Mouse (Mus musculus) forebrain, embryonic 13.5 days (tissue): ENCODE measurements around the gene Sec1. TPM values are rescaled to one million over a fixed set of nuclear protein-coding genes. Genes with fewer than 3 reads are reported as not detected.

Experiments
- ATAC-seq: fragments of 200-750 bp; cut with Nextera tagmentation; 2 replicates; pipeline ENCODE4 v1.8.0; 2017
- H3K27ac ChIP-seq: fragments of 300-500 bp; sonication (generic); 2 replicates; pipeline ENCODE4 v1.5.1; 2015; ENCODE audit warnings: inconsistent platforms, mild to moderate bottlenecking, moderate library complexity
- H3K27me3 ChIP-seq: fragments of 300-500 bp; sonication (generic); 2 replicates; pipeline ENCODE4 v1.6.1; 2015; ENCODE audit warnings: mild to moderate bottlenecking, inconsistent platforms
- H3K36me3 ChIP-seq: fragments of 300-500 bp; sonication (generic); 2 replicates; pipeline ENCODE4 v1.6.1; 2015; ENCODE audit warnings: mild to moderate bottlenecking, inconsistent platforms; ENCODE audit not compliant: poor library complexity, severe bottlenecking
- H3K4me1 ChIP-seq: fragments of 300-500 bp; sonication (generic); 2 replicates; pipeline ENCODE4 v1.6.1; 2015; ENCODE audit warnings: inconsistent platforms
- H3K4me2 ChIP-seq: fragments of 300-500 bp; sonication (generic); 2 replicates; pipeline ENCODE4 v1.6.1; 2015; ENCODE audit warnings: inconsistent platforms, mild to moderate bottlenecking, moderate library complexity
- H3K4me3 ChIP-seq: fragments of 300-500 bp; sonication (generic); 2 replicates; pipeline ENCODE4 v1.5.1; 2015; ENCODE audit warnings: mild to moderate bottlenecking, inconsistent platforms
- H3K9ac ChIP-seq: fragments of 300-500 bp; sonication (generic); 2 replicates; pipeline ENCODE4 v1.6.1; 2015; ENCODE audit warnings: mild to moderate bottlenecking, inconsistent platforms
- H3K9me3 ChIP-seq: fragments of 300-500 bp; sonication (generic); replicated peaks from 2 replicates; pipeline ENCODE4 v1.6.1; 2016; ENCODE audit warnings: inconsistent platforms
- WGBS: fragments of 180-500 bp; shearing (Covaris S2); methylation state at CpG from one replicate; pipeline ENCODE4 v1.1.7; 2015; 5-methylcytosine and 5-hydroxymethylcytosine counted together
- polyA plus RNA-seq: library from polyadenylated mRNA; unstranded; fragments of >200 nt; fragmentation: Nextera tagmentation; extraction: Ambion mirVana; gene quantifications from 2 replicates; pipeline ENCODE4 v1.2.1, GENCODE M21; 2015

Sec1 gene
- polyA plus RNA-seq, 1 experiment from 2014 or later, result 0.17 TPM

- H3K9ac ChIP-seq, result 0 out of 2 replicates have a peak overlapping the region, but pooled peaks have one; percentile 0
- peaks cover 37% of the 10 kb centered on the region for H3K4me1 ChIP-seq
- 56% methylated on average over 17 of the region's 17 CpGs for WGBS
- no peak overlapping the region for H3K4me3 ChIP-seq
- H3K9me3 ChIP-seq, result no peaks in the 10 kb centered on the region
- H3K27me3 ChIP-seq, result no peaks in the 10 kb centered on the region
- peak overlapping the region; percentile 31 for H3K27ac ChIP-seq
- no peak for ATAC-seq
- peaks cover 4% of the 10 kb centered on the region; the same call in 1 of the 2 replicates for H3K36me3 ChIP-seq
- H3K4me2 ChIP-seq, result peak overlapping the region; percentile 7; the same call in 1 of the 2 replicates
Measured at GRCm38 (mm10) chr7:45641391-45642040, 52.7 kb downstream of the Sec1 start.

- no peak for ATAC-seq
- Histone ChIP-seq H3K36me3 (peaks cover 9% of the 10 kb centered on the region), H3K9ac (no peak overlapping the region), H3K4me2 (no peak overlapping the region), H3K9me3 (0 out of 2 replicates have a peak, but pooled peaks cover 3% of the 10 kb centered on the region), H3K27ac (no peak overlapping the region; the same call in 1 of the 2 replicates), H3K27me3 (no peaks in the 10 kb centered on the region), H3K4me3 (no peak overlapping the region), H3K4me1 (peaks cover 37% of the 10 kb centered on the region)
- 72% methylated on average over 19 of the region's 19 CpGs for WGBS
Measured at GRCm38 (mm10) chr7:45640191-45640957, 53.8 kb downstream of the Sec1 start.

- 20% methylated on average over 19 of the region's 19 CpGs for WGBS
Measured at GRCm38 (mm10) chr7:45639561-45640027, 54.6 kb downstream of the Sec1 start, which contains the start of gene Mamstr. Mamstr (plus strand) TSS chr7:45639977.

DNA sequence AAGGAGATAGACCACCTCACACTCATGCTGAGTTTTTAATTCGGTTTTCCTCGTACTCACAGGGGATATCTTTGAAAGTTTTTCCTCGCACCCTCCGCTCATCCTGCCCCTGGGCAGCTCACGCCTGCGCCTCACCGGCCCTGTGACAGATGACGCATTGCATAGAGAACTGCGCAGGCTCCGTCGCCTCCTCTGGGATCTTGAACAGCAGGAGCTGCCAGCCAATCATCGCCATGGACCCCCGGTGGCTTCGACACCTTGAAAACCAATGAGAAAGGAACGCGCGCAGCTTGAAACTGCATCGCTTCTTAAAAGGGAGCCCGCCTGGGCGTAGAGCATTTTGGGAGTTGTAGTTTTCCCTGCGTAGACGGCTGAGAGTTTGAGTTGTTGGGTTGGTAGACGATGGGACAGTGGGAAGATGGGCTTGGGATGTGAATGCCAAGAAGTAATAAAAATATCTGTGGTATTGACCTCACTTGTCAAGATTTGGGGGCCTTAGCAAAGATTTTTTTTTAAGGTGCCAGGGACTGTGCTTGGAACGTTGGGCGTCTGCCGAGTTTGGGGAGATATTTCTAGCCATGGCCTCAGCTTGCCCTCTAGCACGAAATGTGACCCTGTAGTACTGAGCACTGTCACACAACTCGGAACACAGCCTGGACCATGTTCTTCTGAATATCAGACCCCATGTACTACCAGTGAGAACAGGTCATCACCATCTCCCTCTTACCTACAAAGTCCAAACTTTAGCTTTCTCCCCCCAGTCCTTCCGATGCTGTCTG, 55.4 kb downstream of the Sec1 start:
- H3K27ac ChIP-seq, result no peak overlapping the region
- H3K9ac ChIP-seq, result peak overlapping the region; percentile 48; the same call in 1 of the 2 replicates
- 17% methylated on average over 29 of the region's 29 CpGs for WGBS
- 0 out of 2 replicates have a peak, but pooled peaks cover 3% of the 10 kb centered on the region for H3K9me3 ChIP-seq
- H3K4me1 ChIP-seq, result peaks cover 27% of the 10 kb centered on the region
- H3K4me2 ChIP-seq, result peak overlapping the region; percentile 59
- ATAC-seq, result peak; percentile 93
- H3K4me3 ChIP-seq, result peak overlapping the region; percentile 19
- peaks cover 9% of the 10 kb centered on the region for H3K36me3 ChIP-seq
- no peaks in the 10 kb centered on the region for H3K27me3 ChIP-seq

More at GRCm38 (mm10) chr7:45639561-45640027, 54.6 kb downstream of the Sec1 start, which contains the start of gene Mamstr:
- Histone ChIP-seq H3K27ac (no peak within 1 kb of the TSS; the same call in 1 of the 2 replicates), H3K4me3 (no peak within 1 kb of the TSS), H3K9ac (no peak within 1 kb of the TSS), H3K9me3 (0 out of 2 replicates have a peak, but pooled peaks cover 3% of the 10 kb centered on the region), H3K36me3 (peaks cover 9% of the 10 kb centered on the region), H3K4me2 (peak within 1 kb of the TSS; percentile 59; the same call in 1 of the 2 replicates), H3K27me3 (no peaks in the 10 kb centered on the region), H3K4me1 (peaks cover 33% of the 10 kb centered on the region)
- ATAC-seq, result no peak

DNA sequence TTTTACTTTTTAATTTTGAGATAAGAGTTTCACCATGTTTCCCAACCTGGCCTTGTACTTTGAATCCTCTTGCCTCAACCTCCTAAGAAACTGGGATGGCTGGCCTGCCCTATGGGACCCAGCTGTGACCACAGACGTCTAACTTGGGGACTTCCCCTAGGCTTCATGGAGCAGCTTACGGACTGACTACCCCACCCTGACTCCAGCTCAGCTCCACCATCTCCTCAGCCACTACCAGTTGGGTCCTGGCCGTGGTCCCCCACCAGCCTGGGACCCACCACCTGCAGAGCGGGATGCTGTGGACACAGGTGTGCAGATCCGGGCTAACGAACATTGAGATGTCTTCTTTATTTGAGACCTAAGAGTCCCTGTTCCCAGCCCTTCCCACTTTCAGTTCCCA, 56.5 kb downstream of the Sec1 start:
- Histone ChIP-seq H3K4me2 (peak overlapping the region; percentile 59), H3K9ac (peak overlapping the region; percentile 48; the same call in 1 of the 2 replicates), H3K4me3 (0 out of 2 replicates have a peak overlapping the region, but pooled peaks have one; percentile 19), H3K27ac (no peak overlapping the region), H3K27me3 (peaks cover 3% of the 10 kb centered on the region; the same call in 1 of the 2 replicates), H3K4me1 (peaks cover 23% of the 10 kb centered on the region), H3K36me3 (peaks cover 9% of the 10 kb centered on the region), H3K9me3 (0 out of 2 replicates have a peak, but pooled peaks cover 3% of the 10 kb centered on the region)
- WGBS, result 89% methylated on average over 6 of the region's 6 CpGs
- ATAC-seq, result no peak

DNA sequence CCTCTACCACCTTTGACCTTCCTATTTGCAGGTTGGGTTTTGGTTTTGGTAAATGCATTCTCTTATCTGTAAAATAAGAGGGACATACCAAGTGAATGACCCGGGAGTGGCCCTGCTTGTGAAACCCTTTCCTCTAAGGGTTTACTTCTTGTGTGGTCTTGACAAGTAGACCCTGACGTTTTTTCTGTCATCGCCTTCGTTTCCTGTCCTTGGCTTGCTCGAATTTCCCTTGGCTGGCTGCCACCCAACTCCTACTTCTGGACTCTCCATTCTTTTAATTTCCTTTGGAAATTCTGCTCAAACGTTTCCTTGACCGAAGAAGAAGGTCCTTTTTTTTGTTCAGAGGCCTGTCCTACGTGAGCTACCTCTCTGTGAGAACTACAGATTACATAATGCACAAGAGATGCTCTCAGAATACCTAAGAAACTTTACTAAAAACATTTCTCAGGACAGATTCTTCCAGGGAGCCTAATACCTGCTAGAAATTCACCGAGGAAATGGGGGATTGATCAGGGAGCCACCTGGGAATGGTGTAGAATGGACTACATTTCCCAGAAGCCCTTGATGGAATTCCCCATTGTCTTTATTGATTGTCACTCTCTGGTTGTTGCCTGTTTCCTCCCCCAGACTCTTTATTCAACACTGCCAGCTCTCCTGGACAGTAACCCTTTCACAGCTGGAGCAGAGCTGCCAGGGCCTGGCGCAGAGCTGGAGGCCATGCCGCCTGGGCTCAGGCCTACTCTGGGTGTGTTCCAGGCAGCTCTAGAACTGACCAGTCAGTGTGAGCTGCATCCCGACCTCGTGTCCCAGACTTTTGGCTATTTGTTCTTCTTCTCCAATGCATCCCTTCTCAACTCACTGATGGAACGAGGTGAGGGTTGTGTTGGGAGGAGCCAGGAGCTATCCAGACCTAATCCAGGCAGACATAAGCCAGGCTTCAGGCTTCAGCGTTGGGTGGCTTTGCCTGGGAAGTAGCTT, 58.2 kb downstream of the Sec1 start:
- Histone ChIP-seq H3K36me3 (peaks cover 9% of the 10 kb centered on the region), H3K9ac (no peak overlapping the region), H3K4me3 (no peak overlapping the region), H3K9me3 (0 out of 2 replicates have a peak, but pooled peaks cover 3% of the 10 kb centered on the region), H3K27ac (no peak overlapping the region), H3K4me1 (peaks cover 14% of the 10 kb centered on the region), H3K4me2 (no peak overlapping the region), H3K27me3 (peaks cover 15% of the 10 kb centered on the region)
- no peak for ATAC-seq
- WGBS, result 89% methylated on average over 15 of the region's 15 CpGs

GRCm38 (mm10) chr7:45634946-45635681, 59.1 kb downstream of the Sec1 start:
- ATAC-seq, result no peak
- Histone ChIP-seq H3K4me1 (peaks cover 14% of the 10 kb centered on the region), H3K27me3 (peaks cover 18% of the 10 kb centered on the region), H3K4me3 (no peak overlapping the region), H3K4me2 (no peak overlapping the region), H3K36me3 (peaks cover 9% of the 10 kb centered on the region), H3K9me3 (0 out of 2 replicates have a peak, but pooled peaks cover 3% of the 10 kb centered on the region), H3K27ac (no peak overlapping the region), H3K9ac (no peak overlapping the region)
- 93% methylated on average over 11 of the region's 11 CpGs for WGBS

DNA sequence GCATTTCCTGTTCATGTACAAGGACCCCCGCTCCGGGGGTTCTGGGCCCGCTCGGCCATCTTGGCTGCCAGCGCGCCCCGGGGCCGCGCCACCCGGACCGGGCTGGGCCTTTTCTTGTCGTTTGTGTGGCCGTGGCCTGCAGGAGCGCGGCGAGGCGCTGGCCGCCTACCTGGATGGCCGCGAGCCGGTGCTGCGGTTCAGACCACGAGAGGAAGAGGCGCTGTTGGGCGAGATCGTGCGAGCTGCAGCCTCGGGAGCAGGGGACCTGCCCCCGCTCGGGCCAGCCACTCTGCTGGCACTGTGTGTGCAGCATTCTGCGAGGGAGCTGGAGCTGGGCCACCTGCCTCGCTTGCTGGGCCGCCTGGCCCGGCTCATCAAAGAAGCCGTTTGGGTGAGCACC, 61.7 kb downstream of the Sec1 start:
- 12% methylated on average over 35 of the region's 35 CpGs for WGBS
- Histone ChIP-seq H3K27ac (no peak overlapping the region), H3K9ac (peak overlapping the region; percentile 59), H3K9me3 (0 out of 2 replicates have a peak, but pooled peaks cover 3% of the 10 kb centered on the region), H3K4me1 (peaks cover 14% of the 10 kb centered on the region), H3K27me3 (peaks cover 24% of the 10 kb centered on the region), H3K4me3 (peak overlapping the region; percentile 18; the same call in 1 of the 2 replicates), H3K4me2 (peak overlapping the region; percentile 52), H3K36me3 (peaks cover 9% of the 10 kb centered on the region)
- ATAC-seq, result no peak

DNA sequence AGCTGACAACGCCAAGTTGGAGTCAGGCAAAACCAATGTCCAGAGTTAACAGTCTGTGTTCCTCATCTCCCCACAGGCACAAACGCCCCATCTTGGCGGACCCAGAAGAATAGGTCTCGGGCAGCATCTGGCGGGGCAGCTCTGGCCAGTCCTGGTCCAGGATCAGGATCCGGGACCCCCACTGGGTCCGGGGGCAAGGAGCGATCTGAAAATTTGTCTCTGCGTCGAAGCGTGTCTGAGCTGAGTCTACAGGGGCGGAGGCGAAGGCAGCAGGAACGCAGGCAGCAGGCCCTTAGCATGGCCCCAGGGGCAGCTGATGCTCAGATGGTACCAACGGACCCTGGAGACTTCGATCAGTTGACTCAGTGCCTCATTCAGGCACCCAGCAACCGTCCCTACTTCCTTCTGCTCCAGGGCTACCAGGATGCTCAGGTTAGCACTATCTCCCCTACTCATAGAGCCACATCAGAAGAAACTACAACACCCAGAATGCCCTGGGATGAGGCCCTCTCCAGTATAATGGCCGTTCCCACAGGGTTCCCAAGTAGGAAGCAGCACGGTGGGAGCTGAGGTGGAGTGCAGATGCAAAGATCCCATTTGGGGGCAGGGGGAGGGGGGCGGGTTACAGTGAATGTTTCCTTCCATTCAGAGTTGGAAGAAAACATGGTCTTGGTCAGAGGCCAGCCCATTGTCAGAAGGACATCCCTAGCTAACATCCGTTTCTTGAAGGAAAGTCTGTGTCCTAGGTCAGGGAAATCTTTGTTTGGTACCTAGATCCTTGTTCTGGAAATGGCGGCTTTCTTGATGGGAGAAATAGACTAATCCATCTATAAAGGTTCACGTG, 63.9 kb downstream of the Sec1 start:
- H3K4me3 ChIP-seq, result no peak overlapping the region
- peaks cover 29% of the 10 kb centered on the region for H3K27me3 ChIP-seq
- H3K9me3 ChIP-seq, result no peaks in the 10 kb centered on the region
- ATAC-seq, result no peak
- H3K36me3 ChIP-seq, result no peaks in the 10 kb centered on the region
- H3K9ac ChIP-seq, result no peak overlapping the region
- no peak overlapping the region for H3K27ac ChIP-seq
- peaks cover 14% of the 10 kb centered on the region for H3K4me1 ChIP-seq
- no peak overlapping the region for H3K4me2 ChIP-seq
- WGBS, result 78% methylated on average over 23 of the region's 23 CpGs
